ENCODE assay signal across 20 mouse cellular contexts in the genomic region with DNA sequence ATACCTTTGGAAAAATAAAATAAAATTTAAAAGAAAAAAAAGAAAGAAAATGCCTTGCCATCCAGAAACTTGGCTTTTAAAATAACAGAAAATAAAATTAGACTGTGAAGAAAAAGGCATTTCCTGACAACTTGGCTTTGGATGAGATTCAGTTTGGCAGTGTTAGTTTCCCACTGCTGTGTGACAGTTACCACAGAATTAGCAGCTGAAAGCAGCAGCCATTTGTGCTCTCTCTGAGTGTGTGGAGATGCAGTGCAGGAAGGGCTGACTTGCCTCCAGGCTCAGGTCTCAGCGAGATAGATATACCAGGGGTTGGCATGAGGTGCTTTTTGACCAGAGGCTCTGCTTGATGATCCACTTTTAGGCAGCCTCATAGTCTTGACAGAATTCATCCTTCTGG.
DNase-seq lines count a peak whose midpoint lies in the region; TF ChIP-seq lines count a peak whose summit lies in the region.
"Had no signal": no experiment of that assay in that cellular context is flagged by ENCODE, and none has a peak within 500 bp of the region (broad histone marks: within the 10 kb centered on the region; RNA-seq: fewer than 3 reads in every experiment).

No protein-coding gene starts in this region.

- TF ChIP-seq POLR2A in cerebellum, adult 2 months (IDR thresholded peaks at IDR 0.05; ENCODE audit: borderline replicate concordance, insufficient read depth, low read length), result no peak

- H3K27me3 ChIP-seq in cerebellum, adult 2 months (ENCODE audit: control insufficient read depth, insufficient read depth, low read length), result no peaks in the 10 kb centered on the region
- H3K27me3 ChIP-seq: embryonic facial prominence, embryonic 15.5 days; forebrain, embryonic 15.5 days; liver, embryonic 13.5 days; neural tube, embryonic 15.5 days had no signal

- peak overlapping the region; percentile 28; the same call in 1 of the 2 replicates for H3K27ac ChIP-seq in layer of hippocampus, adult 2 months
- peak overlapping the region; percentile 47; the same call in 1 of the 2 replicates for H3K27ac ChIP-seq in cerebellum, adult 2 months (ENCODE audit: insufficient read depth, low read length)
- H3K27ac ChIP-seq: embryonic facial prominence, embryonic 15.5 days; forebrain, embryonic 15.5 days; heart, embryonic 10.5 days; hindbrain, embryonic 10.5 days; hindbrain, postnatal 0 days; liver, embryonic 13.5 days; neural tube, embryonic 15.5 days had no signal

- intact Hi-C loops in left cerebral cortex, postnatal 14 days (cut with DNase I), result no loop called here

- peaks cover 5% of the 10 kb centered on the region; the same call in 1 of the 2 replicates for H3K4me1 ChIP-seq in cerebellum, adult 2 months (ENCODE audit: control insufficient read depth, insufficient read depth, low read length)
- H3K4me1 ChIP-seq: embryonic facial prominence, embryonic 15.5 days; forebrain, embryonic 15.5 days; heart, embryonic 10.5 days; hindbrain, embryonic 10.5 days; liver, embryonic 13.5 days; neural tube, embryonic 15.5 days had no signal

- no peak for DNase-seq in layer of hippocampus, adult 2 months (ENCODE audit: low spot score in 2 of 2)
- no peak for DNase-seq in layer of hippocampus, postnatal 25 days (ENCODE audit: extremely low spot score in 1 of 2, low spot score in 1 of 2)
- peak; percentile 86 for DNase-seq in brain, adult 2 months (ENCODE audit: low read depth, low spot score)
- DNase-seq in cerebellum, adult 2 months, result peak; percentile 48 to 71
- DNase-seq in left cerebral cortex, postnatal 14 days (ENCODE audit: low spot score in 2 of 2), result peak; percentile 24 to 62
- DNase-seq in testis, postnatal 14 days (ENCODE audit: low spot score), result no peak
- DNase-seq in heart, adult 9 months (ENCODE audit: low spot score in 2 of 2), result no peak
- DNase-seq: adrenal gland, adult 2 months; kidney, adult 9 months; kidney, postnatal 14 days; liver, embryonic 13.5 days; lung, adult 2 months; lung, postnatal 14 days; thymus, postnatal 25 days had no signal

- no peak for TF ChIP-seq CTCF in layer of hippocampus, adult 2 months (conservative IDR thresholded peaks at IDR 0.05)
- no peak for TF ChIP-seq CTCF in cerebellum, adult 2 months (IDR thresholded peaks at IDR 0.05; ENCODE audit: borderline replicate concordance, insufficient read depth, low read depth, low read length)

- 30% methylated on average over 1 of the region's 1 CpGs for WGBS in cerebellum, adult 2 months

- no peak overlapping the region for H3K4me3 ChIP-seq in layer of hippocampus, adult 2 months
- no peak overlapping the region for H3K4me3 ChIP-seq in cerebellum, adult 2 months (replicated peaks; ENCODE audit: insufficient read depth, low read depth, low read length)
- H3K4me3 ChIP-seq: embryonic facial prominence, embryonic 15.5 days; forebrain, embryonic 15.5 days; heart, embryonic 10.5 days; hindbrain, embryonic 10.5 days; liver, embryonic 13.5 days; neural tube, embryonic 15.5 days had no signal

Comparison
In these comparisons a context has a peak if more than half of its experiments do, and no peak if none do; other contexts are left out.
1. DNase-seq: peak in brain, adult 2 months (single experiment), cerebellum, adult 2 months (2 of 2) and left cerebral cortex, postnatal 14 days (2 of 2); none in layer of hippocampus, adult 2 months (0 of 2), layer of hippocampus, postnatal 25 days (0 of 2), testis, postnatal 14 days (single experiment) and heart, adult 9 months (0 of 2).